Mouse (Mus musculus) embryo, embryonic 10.5 days (tissue): ENCODE results near the gene Nebl.
A peak's percentile ranks its signal among the peaks of the same experiment; 100 is the strongest.

Experiments used
- DNase-seq: peaks from one replicate; pipeline ENCODE4 v3.0.0-alpha.2; 2015; ENCODE audit warnings: low spot score

Gene Nebl

DNA sequence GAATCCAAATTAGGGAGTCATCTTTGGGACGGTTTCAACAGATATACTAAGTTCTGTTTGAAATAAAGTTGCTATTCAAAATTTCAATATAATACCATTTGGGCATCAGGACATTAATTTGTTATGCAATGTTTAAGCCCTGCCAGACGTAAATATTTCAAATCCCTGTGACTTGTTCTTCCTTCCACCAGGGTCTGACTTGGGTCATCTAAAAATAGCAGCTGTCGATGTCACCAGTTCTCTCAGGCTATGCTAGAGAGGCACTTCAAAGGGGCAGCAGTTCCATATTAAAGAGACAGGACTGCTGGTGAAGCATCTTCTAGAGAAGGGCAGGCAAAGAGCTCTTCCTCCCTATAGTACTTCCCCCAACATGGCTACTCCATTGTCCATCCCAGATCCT lies 107.3 kb downstream of the Nebl start:
- DNase-seq: no peak

GRCm38 (mm10) chr2:17610259-17610658 lies 121.0 kb downstream of the Nebl start:
- peak; percentile 5 for DNase-seq

DNA sequence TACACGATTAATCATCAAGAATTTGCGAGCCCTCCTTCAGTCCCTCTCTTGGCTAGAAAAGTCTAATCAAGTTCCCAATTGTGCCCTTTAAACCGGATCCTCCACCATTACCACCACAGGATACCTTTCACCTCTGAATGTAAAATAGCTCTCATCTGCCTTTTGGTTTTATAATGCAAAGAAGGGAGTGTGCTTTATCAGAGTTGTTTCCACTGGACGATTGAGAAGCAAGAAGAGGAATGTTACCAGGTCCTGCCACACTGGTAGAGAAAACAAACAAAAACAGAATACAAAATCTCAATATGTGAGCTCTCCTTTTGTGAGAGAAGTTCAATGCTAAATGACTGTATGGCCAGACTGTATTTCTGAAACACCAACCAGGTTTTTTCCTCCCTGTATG lies 127.7 kb downstream of the Nebl start:
- DNase-seq: no peak

- DNase-seq: no peak
These were observed 130.6 kb downstream of the Nebl start for GRCm38 (mm10) chr2:17600652-17601051.

- DNase-seq: peak; percentile 8
These were observed 131.4 kb downstream of the Nebl start for GRCm38 (mm10) chr2:17599860-17600259.

- no peak for DNase-seq
These were observed 133.3 kb downstream of the Nebl start for GRCm38 (mm10) chr2:17597932-17598331.

DNA sequence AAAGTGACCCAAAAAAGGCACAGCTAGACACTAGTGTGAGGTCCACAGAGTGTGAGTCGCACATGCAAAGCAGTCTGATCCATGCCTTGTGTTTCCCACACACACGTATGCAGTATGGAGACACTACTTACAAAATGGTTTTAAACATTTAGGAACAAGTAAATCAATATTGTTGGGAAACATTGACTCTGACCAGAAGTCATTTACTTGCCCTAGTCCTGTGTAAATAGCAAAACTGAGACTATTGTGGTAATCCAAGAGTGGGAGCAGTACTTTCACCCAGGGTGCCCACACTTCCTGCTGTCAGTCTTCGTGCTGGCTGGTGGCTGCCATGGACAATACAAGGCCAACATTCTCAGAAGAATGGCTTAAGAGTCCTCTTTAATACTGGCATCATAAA lies 141.6 kb downstream of the Nebl start:
- no peak for DNase-seq

DNA sequence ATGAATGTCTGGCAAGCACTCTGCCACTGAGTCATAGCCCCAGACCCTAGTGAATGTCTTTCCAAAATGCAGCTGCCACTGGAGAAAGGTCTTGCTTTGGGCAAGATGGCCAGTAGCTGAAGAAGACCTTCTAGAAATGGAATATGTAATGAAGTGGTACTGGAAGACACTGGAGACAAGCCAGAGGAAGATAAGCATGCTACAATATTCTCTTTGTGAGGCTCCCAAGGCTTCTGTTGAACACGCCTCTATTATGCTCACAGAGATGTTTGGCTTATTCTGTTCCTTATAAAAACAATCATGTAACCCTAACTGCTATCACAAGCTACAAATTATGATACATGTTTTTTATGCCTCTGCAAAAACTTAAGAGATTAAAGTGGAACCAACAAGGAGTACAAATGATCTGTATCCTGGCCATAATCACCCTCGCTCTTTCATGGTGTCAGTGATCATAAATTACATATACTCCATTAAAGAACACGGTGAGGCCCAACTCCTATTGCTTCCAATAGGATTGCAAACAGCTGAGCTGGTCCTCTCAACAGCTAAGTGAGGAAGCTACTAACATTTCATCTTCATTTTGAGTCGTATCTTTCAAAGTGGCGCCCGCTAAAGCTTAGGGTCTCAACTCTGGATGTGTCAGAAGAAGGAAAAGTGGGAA lies 145.8 kb downstream of the Nebl start:
- no peak for DNase-seq

- no peak for DNase-seq
These were observed 155.6 kb downstream of the Nebl start for GRCm38 (mm10) chr2:17575648-17576047.

- no peak for DNase-seq
These were observed 159.5 kb downstream of the Nebl start for GRCm38 (mm10) chr2:17571716-17572115.

GRCm38 (mm10) chr2:17558889-17559742 lies 172.1 kb downstream of the Nebl start:
- DNase-seq: peak; percentile 21

DNA sequence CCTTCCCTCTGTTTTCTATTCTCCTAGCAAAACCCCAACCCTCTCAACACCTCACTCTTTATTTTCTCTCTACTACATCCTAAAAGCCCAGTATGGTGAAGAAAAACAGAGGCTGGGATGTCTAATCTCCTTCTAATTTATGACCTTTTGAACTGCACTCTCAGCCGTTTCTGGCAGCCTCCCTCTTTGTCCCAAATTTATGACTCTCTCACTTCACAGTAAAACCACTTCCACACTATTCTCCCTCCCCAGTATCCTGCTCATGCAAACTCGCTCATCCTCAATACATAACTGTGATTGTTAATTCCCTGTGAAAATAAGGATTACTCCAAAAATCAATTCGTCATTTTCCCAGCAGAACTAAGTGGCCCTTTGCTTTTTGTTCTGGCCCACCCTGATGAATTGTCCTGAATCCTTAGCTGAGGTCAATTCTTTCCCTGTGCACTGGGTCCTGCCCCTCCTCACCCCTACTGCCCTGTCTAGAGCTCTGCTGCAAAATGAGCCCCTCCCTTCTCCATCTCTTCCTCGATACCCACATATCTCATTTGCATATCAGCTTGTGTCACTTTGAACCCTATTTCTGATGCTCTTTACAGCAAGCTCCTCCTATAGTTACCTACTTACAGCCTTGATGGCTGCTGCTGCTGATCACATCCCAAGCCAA lies 181.2 kb downstream of the Nebl start:
- DNase-seq: peak; percentile 48

GRCm38 (mm10) chr2:17546354-17546948 lies 184.8 kb downstream of the Nebl start:
- DNase-seq: no peak

GRCm38 (mm10) chr2:17539737-17540136 lies 191.5 kb downstream of the Nebl start:
- DNase-seq: no peak

GRCm38 (mm10) chr2:17538493-17538892 lies 192.8 kb downstream of the Nebl start:
- DNase-seq: no peak

- DNase-seq: no peak
These were observed 199.7 kb downstream of the Nebl start for GRCm38 (mm10) chr2:17531355-17532105.

DNA sequence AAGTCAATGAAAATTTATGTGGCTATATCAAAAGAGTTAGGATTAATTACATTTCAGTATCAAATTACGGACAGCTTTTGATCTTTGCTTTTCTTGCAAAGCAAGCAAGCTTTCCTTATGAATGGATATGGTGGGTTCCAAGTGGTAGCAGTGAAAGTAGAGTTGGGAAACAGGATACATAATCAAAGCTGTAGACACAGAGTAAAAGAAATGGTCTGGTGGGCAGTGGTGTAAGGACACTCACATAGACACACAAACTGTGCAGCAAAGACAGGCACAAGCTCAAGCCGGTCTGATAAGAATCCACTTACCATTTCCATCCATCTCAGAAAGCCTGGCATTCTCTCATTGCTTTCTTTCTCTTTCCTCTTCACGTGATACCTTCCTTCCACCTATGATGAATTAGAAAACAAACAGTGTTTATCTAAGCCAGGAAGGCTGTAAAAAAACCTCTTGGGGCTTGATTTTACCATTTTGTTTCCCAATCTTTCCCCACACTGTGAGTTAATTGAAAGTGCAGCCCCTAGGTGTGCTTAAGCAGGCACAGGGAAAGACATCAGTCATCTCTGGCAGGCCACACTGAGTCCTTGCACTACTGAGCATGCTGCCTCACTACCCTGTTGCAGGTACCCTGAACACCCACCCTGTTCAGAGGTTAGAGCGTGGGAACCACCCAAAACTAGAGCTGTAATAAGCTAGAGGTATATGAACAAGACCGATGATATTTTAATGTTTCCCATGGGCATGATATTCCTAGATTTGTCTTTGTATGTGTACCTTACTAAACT lies 205.3 kb downstream of the Nebl start:
- DNase-seq: no peak

GRCm38 (mm10) chr2:17525211-17525610 lies 206.1 kb downstream of the Nebl start:
- DNase-seq: no peak

- DNase-seq: peak; percentile 54
These were observed 206.9 kb downstream of the Nebl start for GRCm38 (mm10) chr2:17524205-17524978.

- peak; percentile 63 for DNase-seq
These were observed 207.5 kb downstream of the Nebl start for GRCm38 (mm10) chr2:17523791-17524190.
